Mouse (Mus musculus) stomach, embryonic 14.5 days (tissue): ENCODE data around the gene Olfr18. TPM values are rescaled to one million over a fixed set of nuclear protein-coding genes. Genes with fewer than 3 reads are reported as not detected.

Experiments used
- ATAC-seq: fragments of 200-750 bp; cut with Nextera tagmentation; 2 replicates; pipeline ENCODE4 v1.8.0; 2017; ENCODE audit warnings: low read depth, moderate TSS enrichment; ENCODE audit not compliant: insufficient number of reproducible peaks, insufficient read depth, low FRiP score
- H3K27ac ChIP-seq: fragments of 300-500 bp; sonication (generic); 2 replicates; pipeline ENCODE4 v1.5.1; 2014; ENCODE audit warnings: mild to moderate bottlenecking, low read length, moderate library complexity, mixed read lengths
- H3K27me3 ChIP-seq: fragments of 300-500 bp; sonication (generic); 2 replicates; pipeline ENCODE4 v1.6.1; 2014; ENCODE audit warnings: low read length, control low read depth, mixed read lengths; ENCODE audit not compliant: control insufficient read depth, insufficient read depth
- H3K36me3 ChIP-seq: fragments of 300-500 bp; sonication (generic); 2 replicates; pipeline ENCODE4 v1.6.1; 2014; ENCODE audit warnings: mild to moderate bottlenecking, control low read depth, low read length, moderate library complexity, mixed read lengths; ENCODE audit not compliant: control insufficient read depth, insufficient read depth
- H3K4me1 ChIP-seq: fragments of 300-500 bp; sonication (generic); 2 replicates; pipeline ENCODE4 v1.6.1; 2014; ENCODE audit warnings: low read length, control low read depth, mixed read lengths; ENCODE audit not compliant: control insufficient read depth, insufficient read depth
- H3K4me2 ChIP-seq: fragments of 300-500 bp; sonication (generic); replicated peaks from 2 replicates; pipeline ENCODE4 v1.6.1; 2014; ENCODE audit warnings: low read depth, low read length, control low read depth
- H3K4me3 ChIP-seq: fragments of 300-500 bp; sonication (generic); 2 replicates; pipeline ENCODE4 v1.5.1; 2014; ENCODE audit warnings: low read depth, low read length, control low read depth
- H3K9ac ChIP-seq: fragments of 300-500 bp; sonication (generic); replicated peaks from 2 replicates; pipeline ENCODE4 v1.6.1; 2014; ENCODE audit warnings: low read depth, mild to moderate bottlenecking, control low read depth, low read length, moderate library complexity, mixed read lengths
- H3K9me3 ChIP-seq: fragments of 300-500 bp; sonication (generic); 2 replicates; pipeline ENCODE4 v1.6.1; 2016; ENCODE audit warnings: low read depth, low read length, control low read depth; ENCODE audit not compliant: control insufficient read depth
- WGBS: fragments of 180-500 bp; shearing (Covaris S2); extraction: QIAGEN DNeasy Blood & Tissue Kit; methylation state at CpG from one replicate; pipeline ENCODE4 v1.1.7; 2014; 5-methylcytosine and 5-hydroxymethylcytosine counted together
- polyA plus RNA-seq: library from polyadenylated mRNA; unstranded; fragments of >200 nt; fragmentation: Nextera tagmentation; extraction: Ambion mirVana; gene quantifications from 2 replicates; pipeline ENCODE4 v1.2.1, GENCODE M21; 2014

The Olfr18 gene
- polyA plus RNA-seq: not detected in 2 replicates

GRCm38 (mm10) chr9:20335994-20336393 is at the start of gene Olfr18:
Olfr18 (minus strand) TSS chr9:20336094.
- H3K9ac ChIP-seq: no peak within 1 kb of the TSS
- H3K27me3 ChIP-seq: no peaks in the 10 kb centered on the region
- no peaks in the 10 kb centered on the region for H3K36me3 ChIP-seq
- H3K4me2 ChIP-seq: no peak within 1 kb of the TSS
- H3K27ac ChIP-seq: no peak within 1 kb of the TSS
- ATAC-seq: no peak
- H3K9me3 ChIP-seq: no peaks in the 10 kb centered on the region
- no peak within 1 kb of the TSS for H3K4me3 ChIP-seq
- no peaks in the 10 kb centered on the region for H3K4me1 ChIP-seq

- ATAC-seq: peak; percentile 31; the same call in 1 of the 2 replicates
- peak overlapping the region; percentile 63 for H3K4me3 ChIP-seq
- peak overlapping the region; percentile 65 for H3K9ac ChIP-seq
- H3K9me3 ChIP-seq: no peaks in the 10 kb centered on the region
- H3K27me3 ChIP-seq: no peaks in the 10 kb centered on the region
- no peaks in the 10 kb centered on the region for H3K4me1 ChIP-seq
- peak overlapping the region; percentile 72 for H3K4me2 ChIP-seq
- no peaks in the 10 kb centered on the region for H3K36me3 ChIP-seq
- peak overlapping the region; percentile 52; the same call in 1 of the 2 replicates for H3K27ac ChIP-seq
- 12% methylated on average over 16 of the region's 16 CpGs for WGBS
Observed at GRCm38 (mm10) chr9:20385343-20385703, 49.4 kb upstream of the Olfr18 start.

- Histone ChIP-seq H3K9ac (peak within 1 kb of the TSS; percentile 65), H3K4me1 (no peaks in the 10 kb centered on the region), H3K36me3 (no peaks in the 10 kb centered on the region), H3K9me3 (no peaks in the 10 kb centered on the region), H3K27ac (peak within 1 kb of the TSS; percentile 52; the same call in 1 of the 2 replicates), H3K27me3 (no peaks in the 10 kb centered on the region), H3K4me3 (peak within 1 kb of the TSS; percentile 63), H3K4me2 (peak within 1 kb of the TSS; percentile 72)
- WGBS: 1% methylated on average over 40 of the region's 40 CpGs
- peak; percentile 99 for ATAC-seq
Observed at GRCm38 (mm10) chr9:20384532-20385342, 48.8 kb upstream of the Olfr18 start, which contains the start of gene Zfp560. Zfp560 (minus strand) TSS chr9:20385177.

GRCm38 (mm10) chr9:20383659-20384058 is 47.8 kb upstream of the Olfr18 start:
- no peak overlapping the region for H3K9ac ChIP-seq
- H3K4me3 ChIP-seq: peak overlapping the region; percentile 63; the same call in 1 of the 2 replicates
- H3K4me1 ChIP-seq: no peaks in the 10 kb centered on the region
- ATAC-seq: no peak
- H3K27me3 ChIP-seq: no peaks in the 10 kb centered on the region
- no peaks in the 10 kb centered on the region for H3K9me3 ChIP-seq
- H3K36me3 ChIP-seq: no peaks in the 10 kb centered on the region
- no peak overlapping the region for H3K27ac ChIP-seq
- 89% methylated on average over 7 of the region's 7 CpGs for WGBS
- H3K4me2 ChIP-seq: peak overlapping the region; percentile 72

- Histone ChIP-seq H3K27ac (no peak overlapping the region), H3K36me3 (no peaks in the 10 kb centered on the region), H3K4me1 (no peaks in the 10 kb centered on the region), H3K4me2 (no peak overlapping the region), H3K9ac (no peak overlapping the region), H3K27me3 (no peaks in the 10 kb centered on the region), H3K9me3 (no peaks in the 10 kb centered on the region), H3K4me3 (no peak overlapping the region)
- ATAC-seq: no peak
- WGBS: 100% methylated on average over 1 of the region's 1 CpGs
Observed at GRCm38 (mm10) chr9:20374712-20375111, 38.8 kb upstream of the Olfr18 start.

- no peaks in the 10 kb centered on the region for H3K27me3 ChIP-seq
- WGBS: 92% methylated on average over 2 of the region's 2 CpGs
- ATAC-seq: no peak
- no peak overlapping the region for H3K27ac ChIP-seq
- no peaks in the 10 kb centered on the region for H3K36me3 ChIP-seq
- no peak overlapping the region for H3K4me3 ChIP-seq
- H3K4me2 ChIP-seq: no peak overlapping the region
- no peaks in the 10 kb centered on the region for H3K4me1 ChIP-seq
- H3K9me3 ChIP-seq: peaks cover 8% of the 10 kb centered on the region; the same call in 1 of the 2 replicates
- no peak overlapping the region for H3K9ac ChIP-seq
Observed at GRCm38 (mm10) chr9:20367311-20367710, 31.4 kb upstream of the Olfr18 start.

- 91% methylated on average over 4 of the region's 4 CpGs for WGBS
- no peaks in the 10 kb centered on the region for H3K9me3 ChIP-seq
Observed at GRCm38 (mm10) chr9:20348501-20348900, 12.6 kb upstream of the Olfr18 start.

GRCm38 (mm10) chr9:20298232-20298631 is 37.7 kb downstream of the Olfr18 start, which contains the start of gene Olfr873:
Olfr873 (plus strand) TSS chr9:20298532.
- H3K9me3 ChIP-seq: no peaks in the 10 kb centered on the region
- H3K9ac ChIP-seq: no peak within 1 kb of the TSS
- H3K4me2 ChIP-seq: no peak within 1 kb of the TSS
- H3K27me3 ChIP-seq: no peaks in the 10 kb centered on the region
- no peaks in the 10 kb centered on the region for H3K4me1 ChIP-seq
- 75% methylated on average over 1 of the region's 1 CpGs for WGBS
- H3K36me3 ChIP-seq: no peaks in the 10 kb centered on the region
- H3K27ac ChIP-seq: no peak within 1 kb of the TSS
- no peak for ATAC-seq
- H3K4me3 ChIP-seq: no peak within 1 kb of the TSS

More at GRCm38 (mm10) chr9:20348501-20348900, 12.6 kb upstream of the Olfr18 start:
- Histone ChIP-seq H3K4me3 (no peak overlapping the region), H3K27ac (no peak overlapping the region), H3K27me3 (no peaks in the 10 kb centered on the region), H3K36me3 (peaks cover 10% of the 10 kb centered on the region; the same call in 1 of the 2 replicates), H3K4me2 (no peak overlapping the region), H3K4me1 (no peaks in the 10 kb centered on the region), H3K9ac (no peak overlapping the region)
- no peak for ATAC-seq
